Mouse (Mus musculus) small intestine, adult 2 months (tissue): ENCODE data around the gene Abca3.

Experiments
- CTCF ChIP-seq: fragments of 200-500 bp; IDR thresholded peaks from 2 replicates; pipeline ENCODE4 v1.5.1; 2012; ENCODE audit warnings: low read depth, mild to moderate bottlenecking, control low read depth, inconsistent platforms, low read length, moderate library complexity, mixed read lengths; ENCODE audit not compliant: insufficient replicate concordance, insufficient read length; ENCODE audit errors: extremely low read depth
- POLR2A ChIP-seq: fragments of 200-500 bp; IDR thresholded peaks from 2 replicates; pipeline ENCODE4 v1.6.1; 2012; ENCODE audit warnings: low read depth, mild to moderate bottlenecking, control low read depth, inconsistent platforms, low read length, moderate library complexity

- TF ChIP-seq CTCF, result no peak
- no peak for TF ChIP-seq POLR2A
Measured at GRCm38 (mm10) chr17:24360841-24361240, 9.1 kb downstream of the Abca3 start.
